Mouse (Mus musculus) CH12.LX (cell line): ENCODE data around the gene Klk9.

Source experiments
- CHD2 ChIP-seq: IDR thresholded peaks from 2 replicates; pipeline ENCODE4 v1.6.1; 2011; ENCODE audit warnings: low read length, improper control_type of control experiment
- CTCF ChIP-seq, 2 experiments: IDR thresholded peaks in 1 of 2; conservative IDR thresholded peaks in 1 of 2; 2 replicates each; pipeline ENCODE4 v1.5.1; 2011 to 2012; ENCODE audit warnings: low read depth in 2 of 2, low read length in 2 of 2, improper control_type of control experiment in 1 of 2, inconsistent platforms in 1 of 2, mild to moderate bottlenecking in 1 of 2, moderate library complexity in 1 of 2
- GABPA ChIP-seq: IDR thresholded peaks from 2 replicates; pipeline ENCODE4 v1.6.1; 2012; ENCODE audit warnings: low read depth, low read length, improper control_type of control experiment, inconsistent platforms; ENCODE audit not compliant: insufficient replicate concordance
- HCFC1 ChIP-seq: IDR thresholded peaks from 2 replicates; pipeline ENCODE4 v1.6.1; 2012; ENCODE audit warnings: low read depth, mild to moderate bottlenecking, inconsistent platforms, low read length, improper control_type of control experiment
- JUN ChIP-seq: IDR thresholded peaks from 2 replicates; pipeline ENCODE4 v1.6.1; 2011; ENCODE audit warnings: low read depth, mild to moderate bottlenecking, low read length, improper control_type of control experiment, moderate library complexity; ENCODE audit not compliant: insufficient read depth
- MAFK ChIP-seq: IDR thresholded peaks from 2 replicates; pipeline ENCODE4 v1.6.1; 2011; ENCODE audit warnings: low read length, improper control_type of control experiment; ENCODE audit not compliant: insufficient replicate concordance
- MAX ChIP-seq: IDR thresholded peaks from 2 replicates; pipeline ENCODE4 v1.6.1; 2011; ENCODE audit warnings: low read length, improper control_type of control experiment
- POLR2AphosphoS2 ChIP-seq: IDR thresholded peaks from 2 replicates; pipeline ENCODE4 v1.6.1; 2011; ENCODE audit warnings: low read depth, low read length, improper control_type of control experiment
- SIN3A ChIP-seq: IDR thresholded peaks from 2 replicates; pipeline ENCODE4 v1.6.1; 2012; ENCODE audit warnings: low read length, improper control_type of control experiment, inconsistent platforms
- USF1 ChIP-seq: IDR thresholded peaks from 2 replicates; pipeline ENCODE4 v1.6.1; 2014; ENCODE audit warnings: low read depth, mild to moderate bottlenecking, inconsistent platforms, low read length, improper control_type of control experiment
- USF2 ChIP-seq: conservative IDR thresholded peaks from 2 replicates; pipeline ENCODE4 v1.6.1; 2011; ENCODE audit warnings: low read depth, low read length, improper control_type of control experiment
- ZMIZ1 ChIP-seq: IDR thresholded peaks from 2 replicates; pipeline ENCODE4 v1.6.1; 2012; ENCODE audit warnings: low read depth, mild to moderate bottlenecking, inconsistent platforms, low read length, improper control_type of control experiment

DNA sequence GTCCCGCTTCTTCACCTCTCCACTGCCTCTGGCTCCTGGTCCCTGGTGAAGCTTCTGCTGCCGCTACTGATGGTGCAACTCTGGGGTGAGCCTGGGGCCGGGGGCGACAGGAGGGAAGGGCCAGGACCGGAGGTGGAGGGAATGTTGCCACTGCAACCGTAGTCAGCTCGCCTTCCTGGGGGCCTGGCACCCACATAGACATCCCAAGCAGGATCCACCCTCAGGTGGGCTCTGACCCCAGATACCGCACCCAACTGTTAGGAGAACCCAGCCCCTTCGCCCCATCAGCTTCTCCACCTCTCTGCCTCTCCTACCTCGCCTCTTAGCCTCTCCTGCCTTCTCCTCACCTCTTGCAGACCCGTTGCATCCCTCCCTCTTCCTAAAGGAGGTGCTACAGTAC lies 10.2 kb upstream of the Klk9 start:
- no peak for TF ChIP-seq MAFK
- TF ChIP-seq GABPA: no peak
- TF ChIP-seq ZMIZ1: no peak
- TF ChIP-seq USF1: no peak
- TF ChIP-seq JUN: no peak
- no peak for TF ChIP-seq HCFC1
- no peak for TF ChIP-seq USF2
- no peak for TF ChIP-seq CTCF (conservative IDR thresholded peaks at IDR 0.05 in 1 of 2, IDR thresholded peaks at IDR 0.05 in 1 of 2; ENCODE audit: low read depth in 2 of 2, low read length in 2 of 2)
- TF ChIP-seq CHD2: no peak
- TF ChIP-seq POLR2AphosphoS2: no peak
- no peak for TF ChIP-seq SIN3A
- no peak for TF ChIP-seq MAX
